Mouse (Mus musculus): Measurements from ENCODE around the gene Fgf12. TPM values are rescaled to one million over a fixed set of nuclear protein-coding genes. Genes with fewer than 3 reads are reported as not detected.

The Fgf12 gene
- polyA plus RNA-seq, 1 experiment from 2014 or later: 6.8 TPM

DNA sequence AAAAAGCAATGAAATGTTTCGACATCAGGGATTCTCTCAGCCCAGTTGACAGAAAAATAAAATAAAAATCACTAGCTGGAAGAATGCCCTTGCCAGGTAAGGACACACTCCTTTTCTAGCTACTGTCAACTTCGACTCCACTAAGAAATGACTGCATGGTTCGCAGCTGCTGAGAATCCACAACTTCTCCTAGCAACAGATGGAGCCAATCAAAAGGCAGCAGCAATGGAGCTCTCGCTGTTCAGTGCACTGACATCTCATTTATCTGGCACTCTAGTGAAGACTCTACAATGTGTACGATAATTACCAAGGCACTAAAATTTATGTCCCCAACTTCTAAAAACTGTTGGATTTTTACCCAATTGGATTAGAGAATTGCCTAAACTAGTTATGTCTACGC is 407.5 kb downstream of the Fgf12 start:
- H3K4me1 ChIP-seq (ENCODE audit: control insufficient read depth, insufficient read depth, low read length): no peaks in the 10 kb centered on the region
- no peak for DNase-seq (ENCODE audit: low spot score, missing footprints)
- no peak overlapping the region for H3K4me3 ChIP-seq (ENCODE audit: low read depth, low read length)
- H3K36me3 ChIP-seq (ENCODE audit: control insufficient read depth, insufficient read depth, low read length): no peaks in the 10 kb centered on the region
- no peaks in the 10 kb centered on the region for H3K9me3 ChIP-seq (ENCODE audit: control insufficient read depth, low read length)
- H3K27ac ChIP-seq (ENCODE audit: low read depth, low read length): no peak overlapping the region
- ATAC-seq (ENCODE audit: low FRiP score): no peak
- no peak overlapping the region for H3K4me2 ChIP-seq
- no peak overlapping the region for H3K9ac ChIP-seq (ENCODE audit: low read length)
- 61% methylated on average over 6 of the region's 6 CpGs for WGBS
- no peaks in the 10 kb centered on the region for H3K27me3 ChIP-seq (ENCODE audit: control insufficient read depth, insufficient read depth, low read length)

DNA sequence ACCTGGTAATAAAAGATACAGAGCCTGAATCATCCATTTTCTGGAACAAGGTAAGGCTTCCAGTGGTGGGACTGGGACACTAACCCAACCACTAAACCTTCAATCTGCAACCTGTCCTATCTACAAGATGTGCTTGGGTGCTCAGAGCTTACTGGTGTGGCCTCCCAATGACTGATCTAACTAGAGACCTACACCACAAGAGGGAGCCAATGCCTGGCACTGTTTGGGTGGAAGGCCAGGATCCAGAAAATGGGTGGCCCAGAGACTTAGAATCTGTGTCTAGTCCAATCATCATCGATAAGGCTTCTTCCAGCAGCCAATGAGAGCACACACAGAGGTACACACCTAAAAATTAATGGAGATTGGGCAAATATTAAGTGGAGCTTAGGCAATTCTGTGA is 414.9 kb downstream of the Fgf12 start:
- no peak for ATAC-seq (ENCODE audit: low FRiP score)
- Histone ChIP-seq H3K4me2 (no peak overlapping the region), H3K36me3 (ENCODE audit: control insufficient read depth, insufficient read depth, low read length) (no peaks in the 10 kb centered on the region), H3K27ac (ENCODE audit: low read depth, low read length) (no peak overlapping the region), H3K9ac (ENCODE audit: low read length) (no peak overlapping the region), H3K4me3 (ENCODE audit: low read depth, low read length) (no peak overlapping the region), H3K27me3 (ENCODE audit: control insufficient read depth, insufficient read depth, low read length) (no peaks in the 10 kb centered on the region), H3K4me1 (ENCODE audit: control insufficient read depth, insufficient read depth, low read length) (no peaks in the 10 kb centered on the region), H3K9me3 (ENCODE audit: control insufficient read depth, low read length) (no peaks in the 10 kb centered on the region)
- no peak for DNase-seq (ENCODE audit: low spot score, missing footprints)
- WGBS: 97% methylated on average over 1 of the region's 1 CpGs

DNA sequence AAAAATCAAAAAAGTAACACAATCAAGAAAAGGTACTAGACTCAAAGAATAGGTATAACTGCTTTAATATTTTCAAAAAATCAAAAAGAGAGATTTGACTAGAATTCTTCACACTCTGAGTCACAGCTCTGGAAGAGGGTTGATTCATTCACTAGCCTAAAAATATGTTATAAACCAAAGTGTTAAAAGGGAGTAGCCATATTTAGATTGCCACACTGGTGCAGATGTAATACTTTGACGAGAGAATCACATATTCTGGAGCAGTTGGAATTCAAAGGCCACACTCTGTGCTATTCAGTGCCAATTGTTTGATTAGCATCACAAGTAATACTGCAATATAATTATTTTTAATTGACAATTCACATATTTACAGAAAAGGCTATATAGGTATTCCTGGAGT is 416.2 kb downstream of the Fgf12 start:
- Histone ChIP-seq H3K4me1 (ENCODE audit: control insufficient read depth, insufficient read depth, low read length) (no peaks in the 10 kb centered on the region), H3K4me3 (ENCODE audit: low read depth, low read length) (no peak overlapping the region), H3K27ac (ENCODE audit: low read depth, low read length) (no peak overlapping the region), H3K9me3 (ENCODE audit: control insufficient read depth, low read length) (no peaks in the 10 kb centered on the region), H3K9ac (ENCODE audit: low read length) (no peak overlapping the region), H3K4me2 (no peak overlapping the region), H3K36me3 (ENCODE audit: control insufficient read depth, insufficient read depth, low read length) (no peaks in the 10 kb centered on the region), H3K27me3 (ENCODE audit: control insufficient read depth, insufficient read depth, low read length) (no peaks in the 10 kb centered on the region)
- DNase-seq (ENCODE audit: low spot score, missing footprints) (no peak), ATAC-seq (ENCODE audit: low FRiP score) (no peak)
- WGBS: 44% methylated on average over 1 of the region's 1 CpGs

DNA sequence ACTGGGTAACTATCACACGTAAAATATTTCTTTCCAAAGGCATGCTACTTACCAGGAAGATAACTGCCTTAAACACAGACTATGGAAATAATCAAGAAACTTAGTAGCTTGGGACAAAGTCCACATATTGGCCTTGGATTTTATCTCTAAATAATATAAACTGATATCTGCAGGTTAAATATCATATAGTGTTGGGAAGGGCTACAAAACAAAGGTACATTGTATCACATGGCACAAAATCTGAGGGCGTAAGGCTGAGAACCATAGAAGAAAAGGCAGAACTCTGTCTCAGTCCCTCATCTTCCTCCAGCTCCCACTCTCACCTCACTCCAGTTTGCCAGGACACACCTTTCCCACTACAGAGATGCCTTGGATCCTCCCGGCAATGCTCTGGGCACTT is 417.8 kb downstream of the Fgf12 start:
- H3K4me1 ChIP-seq (ENCODE audit: control insufficient read depth, insufficient read depth, low read length): no peaks in the 10 kb centered on the region
- H3K4me2 ChIP-seq: no peak overlapping the region
- DNase-seq (ENCODE audit: low spot score, missing footprints) (no peak), ATAC-seq (ENCODE audit: low FRiP score) (0 out of 2 replicates have a peak, but pooled peaks have one; percentile 16)
- no peaks in the 10 kb centered on the region for H3K27me3 ChIP-seq (ENCODE audit: control insufficient read depth, insufficient read depth, low read length)
- H3K4me3 ChIP-seq (ENCODE audit: low read depth, low read length): no peak overlapping the region
- H3K9ac ChIP-seq (ENCODE audit: low read length): no peak overlapping the region
- H3K36me3 ChIP-seq (ENCODE audit: control insufficient read depth, insufficient read depth, low read length): no peaks in the 10 kb centered on the region
- WGBS: 82% methylated on average over 3 of the region's 3 CpGs
- H3K9me3 ChIP-seq (ENCODE audit: control insufficient read depth, low read length): no peaks in the 10 kb centered on the region
- H3K27ac ChIP-seq (ENCODE audit: low read depth, low read length): no peak overlapping the region

DNA sequence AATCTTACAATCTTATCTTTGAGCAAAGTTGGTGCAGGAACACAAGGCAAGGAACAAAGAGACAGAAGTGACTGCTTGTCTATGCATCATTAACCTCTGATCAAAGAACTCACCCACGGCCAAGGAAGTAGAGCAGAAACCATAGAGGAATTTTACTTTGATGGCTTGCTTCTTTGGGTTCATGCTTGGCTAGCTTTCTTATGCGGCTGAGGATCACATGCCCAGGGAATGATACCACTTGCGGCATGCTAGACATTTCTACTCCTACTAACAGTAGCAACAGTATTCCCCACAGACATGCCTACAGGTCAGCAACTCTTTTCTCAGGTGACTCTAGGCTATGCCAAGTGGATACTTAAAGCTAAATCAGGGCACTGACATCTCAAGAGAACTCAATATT is 429.3 kb downstream of the Fgf12 start:
- H3K4me2 ChIP-seq: no peak overlapping the region
- ATAC-seq (ENCODE audit: low FRiP score) (no peak), DNase-seq (ENCODE audit: low spot score, missing footprints) (no peak)
- H3K27me3 ChIP-seq (ENCODE audit: control insufficient read depth, insufficient read depth, low read length): no peaks in the 10 kb centered on the region
- H3K9ac ChIP-seq (ENCODE audit: low read length): no peak overlapping the region
- 34% methylated on average over 3 of the region's 3 CpGs for WGBS
- H3K27ac ChIP-seq (ENCODE audit: low read depth, low read length): no peak overlapping the region
- no peaks in the 10 kb centered on the region for H3K4me1 ChIP-seq (ENCODE audit: control insufficient read depth, insufficient read depth, low read length)
- no peaks in the 10 kb centered on the region for H3K36me3 ChIP-seq (ENCODE audit: control insufficient read depth, insufficient read depth, low read length)
- H3K4me3 ChIP-seq (ENCODE audit: low read depth, low read length): no peak overlapping the region
- H3K9me3 ChIP-seq (ENCODE audit: control insufficient read depth, low read length): no peaks in the 10 kb centered on the region

DNA sequence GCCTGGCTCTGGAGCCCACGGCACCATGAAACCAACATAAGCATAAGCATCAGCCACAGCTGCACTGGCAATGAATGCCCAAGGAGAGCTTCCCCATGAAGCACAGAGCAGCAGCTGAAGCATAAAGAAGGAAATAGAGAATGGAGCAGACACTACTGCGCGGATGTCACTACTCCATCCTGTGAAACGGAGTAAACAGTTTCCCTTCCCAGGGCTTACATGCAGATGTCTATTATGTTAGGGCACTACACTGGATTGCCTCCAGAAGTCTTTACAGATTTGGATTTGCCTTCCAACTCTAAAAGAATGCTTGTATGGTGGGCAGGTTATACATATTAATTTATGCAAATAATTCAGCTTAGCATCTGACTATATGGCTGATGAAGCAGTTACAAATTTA is 441.2 kb downstream of the Fgf12 start:
- H3K9me3 ChIP-seq (ENCODE audit: control insufficient read depth, low read length): no peaks in the 10 kb centered on the region
- H3K36me3 ChIP-seq (ENCODE audit: control insufficient read depth, insufficient read depth, low read length): no peaks in the 10 kb centered on the region
- H3K27ac ChIP-seq (ENCODE audit: low read depth, low read length): no peak overlapping the region
- 80% methylated on average over 4 of the region's 4 CpGs for WGBS
- 0 out of 2 replicates have a peak, but pooled peaks have one; percentile 27 for ATAC-seq (ENCODE audit: low FRiP score)
- H3K9ac ChIP-seq (ENCODE audit: low read length): no peak overlapping the region
- H3K4me3 ChIP-seq (ENCODE audit: low read depth, low read length): no peak overlapping the region
- no peak overlapping the region for H3K4me2 ChIP-seq
- no peaks in the 10 kb centered on the region for H3K27me3 ChIP-seq (ENCODE audit: control insufficient read depth, insufficient read depth, low read length)
- DNase-seq (ENCODE audit: low spot score, missing footprints): peak; percentile 45
- 0 out of 2 replicates have a peak, but pooled peaks cover 3% of the 10 kb centered on the region for H3K4me1 ChIP-seq (ENCODE audit: control insufficient read depth, insufficient read depth, low read length)

DNA sequence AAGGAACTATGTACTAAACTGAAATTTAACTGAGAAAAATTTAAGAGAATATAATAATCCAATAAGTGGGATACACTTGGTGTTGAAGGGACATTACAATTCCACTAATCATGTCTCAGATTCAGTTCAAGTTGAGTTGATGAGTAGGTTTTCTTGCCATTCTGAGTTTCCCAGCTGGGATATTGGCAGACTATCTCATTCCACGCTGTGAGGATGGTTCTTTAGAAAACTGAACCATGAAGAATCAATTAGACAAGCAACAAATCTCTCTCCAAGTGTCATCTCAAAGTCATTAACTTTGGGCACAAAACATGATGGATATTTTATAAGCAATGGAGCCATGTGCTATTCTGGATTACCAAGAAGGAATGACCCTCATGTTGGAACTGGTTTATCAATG is 449.0 kb downstream of the Fgf12 start:
- Histone ChIP-seq H3K36me3 (ENCODE audit: control insufficient read depth, insufficient read depth, low read length) (no peaks in the 10 kb centered on the region), H3K9ac (ENCODE audit: low read length) (no peak overlapping the region), H3K4me3 (ENCODE audit: low read depth, low read length) (no peak overlapping the region), H3K4me1 (ENCODE audit: control insufficient read depth, insufficient read depth, low read length) (no peaks in the 10 kb centered on the region), H3K27ac (ENCODE audit: low read depth, low read length) (no peak overlapping the region), H3K4me2 (no peak overlapping the region), H3K9me3 (ENCODE audit: control insufficient read depth, low read length) (no peaks in the 10 kb centered on the region), H3K27me3 (ENCODE audit: control insufficient read depth, insufficient read depth, low read length) (no peaks in the 10 kb centered on the region)
- WGBS: 45% methylated on average over 1 of the region's 1 CpGs
- DNase-seq (ENCODE audit: low spot score, missing footprints) (no peak), ATAC-seq (ENCODE audit: low FRiP score) (no peak)

DNA sequence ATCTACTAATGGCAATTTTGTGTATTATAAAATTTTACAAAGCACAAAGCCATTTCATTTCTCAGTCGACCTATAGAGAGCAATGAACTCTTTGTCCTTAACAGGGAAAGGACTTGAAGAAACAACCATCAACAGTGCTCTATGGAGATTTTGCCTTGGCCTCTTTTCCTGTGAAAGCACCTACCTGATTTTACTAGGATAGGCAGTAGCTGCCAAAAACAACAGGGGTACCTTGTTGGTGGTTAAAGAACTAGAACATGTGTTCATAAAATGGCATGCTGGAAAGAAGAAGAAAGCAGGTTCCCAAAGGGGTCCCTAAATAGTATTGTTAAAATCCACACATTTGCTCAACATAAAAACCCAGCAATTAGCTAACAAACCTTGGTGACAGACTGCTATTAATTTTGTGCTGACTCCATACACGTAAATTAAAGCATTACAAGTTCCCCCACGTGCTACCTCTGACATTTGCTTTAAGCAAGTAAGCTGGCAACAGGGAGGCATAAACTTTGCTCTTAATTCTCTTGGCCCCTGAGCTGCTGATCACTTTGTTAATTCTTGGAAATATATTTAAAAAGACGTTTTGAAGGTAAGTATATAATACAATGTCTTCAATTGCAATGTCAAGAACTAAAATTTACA is 463.1 kb downstream of the Fgf12 start:
- WGBS: 70% methylated on average over 4 of the region's 4 CpGs
- H3K27ac ChIP-seq (ENCODE audit: low read depth, low read length): no peak overlapping the region
- H3K27me3 ChIP-seq (ENCODE audit: control insufficient read depth, insufficient read depth, low read length): no peaks in the 10 kb centered on the region
- no peak overlapping the region for H3K4me2 ChIP-seq
- DNase-seq (ENCODE audit: low spot score, missing footprints): no peak
- H3K9me3 ChIP-seq (ENCODE audit: control insufficient read depth, low read length): no peaks in the 10 kb centered on the region
- no peaks in the 10 kb centered on the region for H3K36me3 ChIP-seq (ENCODE audit: control insufficient read depth, insufficient read depth, low read length)
- H3K4me3 ChIP-seq (ENCODE audit: low read depth, low read length): no peak overlapping the region
- H3K4me1 ChIP-seq (ENCODE audit: control insufficient read depth, insufficient read depth, low read length): no peaks in the 10 kb centered on the region
- ATAC-seq (ENCODE audit: low FRiP score): no peak
- no peak overlapping the region for H3K9ac ChIP-seq (ENCODE audit: low read length)

DNA sequence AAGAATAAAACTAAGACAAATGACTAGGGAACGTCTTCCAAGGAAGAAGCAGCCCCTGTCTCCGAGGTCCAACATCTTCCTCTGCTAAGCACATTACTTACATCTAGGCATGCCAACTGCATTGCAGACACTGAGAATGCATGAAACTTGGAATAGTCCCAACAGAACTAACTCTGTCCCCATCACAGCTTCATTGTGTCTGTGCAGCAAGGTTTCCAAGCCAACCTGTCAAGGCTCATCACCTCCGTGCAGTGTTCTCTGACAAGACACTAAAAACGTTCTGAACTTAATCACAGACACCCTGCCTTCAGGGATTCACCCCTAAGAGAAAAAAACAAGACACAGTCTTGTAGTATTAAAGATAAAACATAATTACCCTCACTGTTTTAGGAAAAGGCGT is 495.0 kb downstream of the Fgf12 start:
- no peak for ATAC-seq (ENCODE audit: low FRiP score)
- no peak overlapping the region for H3K4me2 ChIP-seq
- no peaks in the 10 kb centered on the region for H3K4me1 ChIP-seq (ENCODE audit: control insufficient read depth, insufficient read depth, low read length)
- no peak overlapping the region for H3K27ac ChIP-seq (ENCODE audit: low read depth, low read length)
- H3K9me3 ChIP-seq (ENCODE audit: control insufficient read depth, low read length): no peaks in the 10 kb centered on the region
- 75% methylated on average over 5 of the region's 5 CpGs for WGBS
- no peak overlapping the region for H3K4me3 ChIP-seq (ENCODE audit: low read depth, low read length)
- no peaks in the 10 kb centered on the region for H3K36me3 ChIP-seq (ENCODE audit: control insufficient read depth, insufficient read depth, low read length)
- H3K27me3 ChIP-seq (ENCODE audit: control insufficient read depth, insufficient read depth, low read length): no peaks in the 10 kb centered on the region
- DNase-seq (ENCODE audit: low spot score, missing footprints): no peak
- H3K9ac ChIP-seq (ENCODE audit: low read length): no peak overlapping the region

All from midbrain, embryonic 11.5 days (tissue).